Mouse (Mus musculus): ENCODE data around the gene Emx1. TPM values are rescaled to one million over a fixed set of nuclear protein-coding genes. Genes with fewer than 3 reads are reported as not detected.
A peak's percentile ranks its signal among the peaks of the same experiment; 100 is the strongest.

The Emx1 gene
- polyA plus RNA-seq, 2 experiments = 0.63 TPM; not detected in 1

DNA sequence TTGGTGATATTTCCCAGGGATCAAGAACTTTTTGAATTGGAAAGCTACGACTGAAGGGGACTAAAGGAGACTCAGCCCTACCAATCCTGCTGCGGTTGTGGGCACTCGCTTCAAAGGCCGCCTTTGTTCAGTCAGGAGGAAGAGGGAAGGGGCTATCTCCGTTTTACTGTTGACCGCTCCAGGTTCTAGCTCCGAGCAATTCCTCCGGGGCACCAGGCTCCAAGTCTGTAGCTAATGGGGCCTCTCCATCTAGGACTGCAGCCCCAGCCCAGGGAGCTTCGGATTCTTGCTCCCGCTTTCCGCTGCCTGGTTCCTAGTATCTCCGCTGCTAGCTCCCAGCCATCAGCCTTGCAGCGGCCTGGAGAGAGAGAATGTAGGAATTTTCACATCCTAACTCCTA is 3.4 kb downstream of the Emx1 start:
- Histone ChIP-seq H3K9ac (ENCODE audit: low read depth, low read length, severe bottlenecking) (peak overlapping the region; percentile 1; the same call in 1 of the 2 replicates), H3K4me2 (replicated peaks; ENCODE audit: low read depth, low read length, severe bottlenecking) (peak overlapping the region; percentile 55), H3K4me3 (replicated peaks; ENCODE audit: low read length) (peak overlapping the region; percentile 36), H3K4me1 (ENCODE audit: control insufficient read depth, insufficient read depth, low read length) (peaks cover 20% of the 10 kb centered on the region), H3K27ac (replicated peaks; ENCODE audit: low read depth, low read length) (no peak overlapping the region), H3K9me3 (ENCODE audit: control insufficient read depth, low read length) (no peaks in the 10 kb centered on the region), H3K27me3 (ENCODE audit: control insufficient read depth, insufficient read depth, low read length) (peaks cover 96% of the 10 kb centered on the region), H3K36me3 (ENCODE audit: control insufficient read depth, insufficient read depth, low read length) (no peaks in the 10 kb centered on the region)
- WGBS = 1% methylated on average over 13 of the region's 13 CpGs
- DNase-seq (ENCODE audit: low spot score) (peak; percentile 10), ATAC-seq (ENCODE audit: low FRiP score, low read depth) (no peak)
- TF ChIP-seq POLR2A (IDR thresholded peaks at IDR 0.05; ENCODE audit: borderline replicate concordance, extremely low read depth, insufficient read depth, insufficient read length) = no peak

DNA sequence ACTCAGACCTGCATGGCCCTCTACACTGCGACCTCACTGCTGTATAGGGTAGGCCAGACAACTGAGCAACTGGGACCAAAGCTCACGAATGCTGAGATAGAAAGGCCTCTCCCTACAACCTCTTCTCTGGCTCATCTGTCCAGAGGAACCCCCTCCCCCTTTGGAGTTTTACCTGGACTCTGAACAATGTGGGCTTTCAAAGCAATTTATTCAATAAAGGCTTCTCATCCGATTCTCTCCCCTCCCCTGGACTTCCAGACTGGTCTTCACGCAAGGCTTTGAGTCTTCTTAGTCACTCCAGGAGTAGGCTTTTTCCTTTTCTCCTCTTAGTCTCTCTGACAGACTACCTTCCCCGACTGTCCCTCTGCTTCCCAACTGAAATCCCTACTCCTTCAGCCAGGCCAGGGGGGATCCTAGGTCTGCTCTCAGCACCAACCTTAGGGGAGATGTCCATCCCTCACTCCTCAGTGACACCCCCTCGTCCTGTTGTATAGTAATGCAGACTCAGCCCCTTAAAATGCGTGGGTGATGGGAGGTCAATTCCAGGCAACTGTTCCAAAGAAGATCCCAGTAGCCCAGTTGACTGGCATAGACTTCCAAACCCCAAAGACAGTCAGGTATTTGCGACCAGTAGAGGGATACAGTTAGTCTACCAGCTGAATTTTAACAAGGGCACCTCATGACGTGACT is 4.7 kb downstream of the Emx1 start:
- no peak for TF ChIP-seq POLR2A (IDR thresholded peaks at IDR 0.05; ENCODE audit: borderline replicate concordance, extremely low read depth, insufficient read depth, insufficient read length)
- no peaks in the 10 kb centered on the region for H3K36me3 ChIP-seq (ENCODE audit: control insufficient read depth, insufficient read depth, low read length)
- H3K27me3 ChIP-seq (ENCODE audit: control insufficient read depth, insufficient read depth, low read length) = peaks cover 87% of the 10 kb centered on the region
- peaks cover 20% of the 10 kb centered on the region for H3K4me1 ChIP-seq (ENCODE audit: control insufficient read depth, insufficient read depth, low read length)
- DNase-seq (ENCODE audit: low spot score) = no peak
- no peaks in the 10 kb centered on the region for H3K9me3 ChIP-seq (ENCODE audit: control insufficient read depth, low read length)
- no peak overlapping the region for H3K27ac ChIP-seq (replicated peaks; ENCODE audit: low read depth, low read length)
- no peak overlapping the region for H3K4me2 ChIP-seq (replicated peaks; ENCODE audit: low read depth, low read length, severe bottlenecking)
- 20% methylated on average over 9 of the region's 9 CpGs for WGBS
- no peak for ATAC-seq (ENCODE audit: low FRiP score, low read depth)
- H3K9ac ChIP-seq (ENCODE audit: low read depth, low read length, severe bottlenecking) = no peak overlapping the region
- no peak overlapping the region for H3K4me3 ChIP-seq (replicated peaks; ENCODE audit: low read length)

DNA sequence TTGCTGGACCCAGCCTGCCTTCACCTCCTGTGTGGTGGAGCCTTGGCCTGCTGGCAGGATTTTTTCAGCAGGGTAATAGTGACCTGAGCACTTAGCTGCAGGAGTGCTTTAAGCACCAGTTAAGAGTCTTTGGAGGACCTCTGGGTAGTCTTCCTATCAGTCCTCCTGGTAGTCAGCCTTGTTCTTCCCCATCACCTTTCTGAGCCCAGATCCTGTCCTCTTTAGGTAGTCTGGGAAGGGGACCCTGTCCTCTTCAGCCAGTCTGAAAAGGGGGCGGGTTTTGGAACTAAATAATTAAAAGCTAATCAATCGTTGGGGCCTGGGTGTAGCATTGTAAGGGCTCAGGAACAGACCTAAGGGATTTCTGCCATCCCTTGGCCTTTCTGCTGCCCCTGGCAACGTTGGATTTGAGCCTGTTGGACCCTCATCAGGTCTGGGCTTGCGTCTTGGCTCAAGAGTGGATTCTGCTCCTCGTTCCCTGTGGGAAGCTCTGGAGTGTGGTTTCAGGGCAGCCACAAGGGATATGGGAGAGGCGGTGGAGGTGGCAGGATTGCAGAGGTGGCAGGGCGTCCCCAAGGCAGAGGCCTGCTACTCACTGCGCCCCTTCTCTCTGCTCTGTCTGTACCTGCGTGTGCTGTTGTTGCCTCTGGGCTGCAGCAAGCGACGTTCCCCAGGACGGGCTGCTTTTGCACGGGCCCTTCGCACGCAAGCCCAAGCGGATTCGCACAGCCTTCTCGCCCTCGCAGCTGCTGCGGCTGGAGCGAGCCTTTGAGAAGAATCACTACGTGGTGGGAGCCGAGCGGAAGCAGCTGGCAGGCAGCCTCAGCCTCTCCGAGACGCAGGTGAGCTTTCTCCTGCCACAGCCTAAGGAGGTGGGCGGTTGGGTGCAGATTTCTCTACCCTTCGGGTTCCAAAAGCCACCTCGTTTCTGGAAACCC is 6.4 kb downstream of the Emx1 start:
- no peak for TF ChIP-seq POLR2A (IDR thresholded peaks at IDR 0.05; ENCODE audit: borderline replicate concordance, extremely low read depth, insufficient read depth, insufficient read length)
- Histone ChIP-seq H3K4me1 (ENCODE audit: control insufficient read depth, insufficient read depth, low read length) (peaks cover 9% of the 10 kb centered on the region), H3K4me2 (replicated peaks; ENCODE audit: low read depth, low read length, severe bottlenecking) (0 out of 2 replicates have a peak overlapping the region, but pooled peaks have one; percentile 13), H3K9me3 (ENCODE audit: control insufficient read depth, low read length) (no peaks in the 10 kb centered on the region), H3K27me3 (ENCODE audit: control insufficient read depth, insufficient read depth, low read length) (peaks cover 69% of the 10 kb centered on the region), H3K9ac (ENCODE audit: low read depth, low read length, severe bottlenecking) (no peak overlapping the region), H3K36me3 (ENCODE audit: control insufficient read depth, insufficient read depth, low read length) (no peaks in the 10 kb centered on the region), H3K4me3 (replicated peaks; ENCODE audit: low read length) (no peak overlapping the region), H3K27ac (replicated peaks; ENCODE audit: low read depth, low read length) (no peak overlapping the region)
- ATAC-seq (ENCODE audit: low FRiP score, low read depth) (no peak), DNase-seq (ENCODE audit: low spot score) (no peak)
- WGBS = 6% methylated on average over 27 of the region's 29 CpGs

DNA sequence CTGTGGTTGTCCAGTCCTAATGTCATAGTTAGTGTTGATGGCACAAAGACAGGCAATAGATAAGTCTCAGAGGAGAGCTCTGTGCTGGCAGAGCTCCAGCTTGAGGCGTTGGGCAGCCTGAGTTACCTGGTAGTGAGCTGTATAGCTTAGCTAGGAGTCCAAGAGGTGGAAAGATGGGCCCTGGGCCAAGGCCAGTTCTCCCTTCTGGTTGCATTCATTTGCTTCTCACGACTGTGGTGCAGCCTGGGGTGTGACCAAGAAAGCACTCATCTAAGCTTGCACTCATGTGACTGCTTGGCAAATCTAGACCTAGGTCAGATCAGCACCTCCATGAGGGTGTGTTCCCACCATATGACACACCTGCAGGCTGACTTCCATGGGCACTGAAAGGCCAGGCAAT is 10.7 kb downstream of the Emx1 start:
- Histone ChIP-seq H3K9ac (ENCODE audit: low read depth, low read length, severe bottlenecking) (no peak overlapping the region), H3K36me3 (ENCODE audit: control insufficient read depth, insufficient read depth, low read length) (no peaks in the 10 kb centered on the region), H3K4me3 (replicated peaks; ENCODE audit: low read length) (no peak overlapping the region), H3K4me2 (replicated peaks; ENCODE audit: low read depth, low read length, severe bottlenecking) (no peak overlapping the region), H3K9me3 (ENCODE audit: control insufficient read depth, low read length) (no peaks in the 10 kb centered on the region), H3K27me3 (ENCODE audit: control insufficient read depth, insufficient read depth, low read length) (peaks cover 26% of the 10 kb centered on the region), H3K27ac (replicated peaks; ENCODE audit: low read depth, low read length) (no peak overlapping the region), H3K4me1 (ENCODE audit: control insufficient read depth, insufficient read depth, low read length) (no peaks in the 10 kb centered on the region)
- DNase-seq (ENCODE audit: low spot score) = no peak
- 69% methylated on average over 2 of the region's 2 CpGs for WGBS
- ATAC-seq (ENCODE audit: low FRiP score, low read depth) = no peak
- no peak for TF ChIP-seq POLR2A (IDR thresholded peaks at IDR 0.05; ENCODE audit: borderline replicate concordance, extremely low read depth, insufficient read depth, insufficient read length)

DNA sequence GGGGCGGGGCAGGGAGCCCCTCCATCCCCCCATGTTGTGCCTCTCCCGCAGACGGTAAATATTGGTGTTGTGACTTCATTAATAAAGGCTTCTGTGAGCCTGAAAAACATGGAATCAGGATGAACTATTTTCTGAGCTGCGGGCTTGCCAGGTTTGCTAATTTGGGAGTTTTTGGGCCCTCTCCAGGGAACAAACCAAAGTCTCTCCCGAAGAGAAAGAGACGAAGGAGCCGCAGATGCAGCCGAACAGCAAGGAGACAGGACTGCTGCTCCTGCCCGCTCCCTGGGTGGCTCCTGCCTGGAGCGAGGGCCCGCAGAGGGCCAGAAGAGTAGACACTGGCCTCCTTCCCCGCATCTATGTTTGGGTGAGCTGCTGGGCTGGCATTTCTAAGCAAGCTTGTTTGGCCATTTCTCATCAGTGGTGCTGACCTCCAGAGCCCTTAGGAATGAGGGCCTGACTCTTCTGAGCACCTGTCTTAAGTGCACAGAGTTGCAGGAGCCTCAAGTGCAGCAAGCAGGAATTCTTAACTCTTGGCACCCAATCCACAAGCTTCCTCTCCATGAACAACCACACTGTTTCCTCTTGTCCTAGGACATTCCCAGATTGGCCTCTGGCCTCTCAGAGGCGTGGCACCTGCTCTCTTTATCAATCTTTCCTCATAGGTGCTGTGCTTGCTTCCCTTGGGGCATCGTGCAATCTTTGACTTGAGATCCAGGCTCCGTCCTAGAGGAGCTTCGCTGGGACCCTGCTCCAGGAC is 19.1 kb downstream of the Emx1 start:
- Histone ChIP-seq H3K27ac (replicated peaks; ENCODE audit: low read depth, low read length) (no peak overlapping the region), H3K4me3 (replicated peaks; ENCODE audit: low read length) (no peak overlapping the region), H3K36me3 (ENCODE audit: control insufficient read depth, insufficient read depth, low read length) (no peaks in the 10 kb centered on the region), H3K9me3 (ENCODE audit: control insufficient read depth, low read length) (no peaks in the 10 kb centered on the region), H3K9ac (ENCODE audit: low read depth, low read length, severe bottlenecking) (no peak overlapping the region), H3K4me1 (ENCODE audit: control insufficient read depth, insufficient read depth, low read length) (peaks cover 7% of the 10 kb centered on the region; the same call in 1 of the 2 replicates), H3K4me2 (replicated peaks; ENCODE audit: low read depth, low read length, severe bottlenecking) (0 out of 2 replicates have a peak overlapping the region, but pooled peaks have one; percentile 6), H3K27me3 (ENCODE audit: control insufficient read depth, insufficient read depth, low read length) (no peaks in the 10 kb centered on the region)
- no peak for DNase-seq (ENCODE audit: low spot score)
- WGBS = 31% methylated on average over 16 of the region's 16 CpGs
- ATAC-seq (ENCODE audit: low FRiP score, low read depth) = no peak
- no peak for TF ChIP-seq POLR2A (IDR thresholded peaks at IDR 0.05; ENCODE audit: borderline replicate concordance, extremely low read depth, insufficient read depth, insufficient read length)

All from limb, embryonic 14.5 days (tissue).